Mouse (Mus musculus) limb, embryonic 12.5 days (tissue): ENCODE data around the gene 1810024B03Rik. TPM values are rescaled to one million over a fixed set of nuclear protein-coding genes. Genes with fewer than 3 reads are reported as not detected.
"Not testable (repeated sequence)": the region's sequence is repeated elsewhere in the genome, so short reads cannot be mapped to it uniquely, and the experiment has no call there.

ENCODE experiments used
- ATAC-seq: fragments of 200-750 bp; cut with Nextera tagmentation; 2 replicates; pipeline ENCODE4 v1.8.0; 2017; ENCODE audit warnings: low read depth, moderate TSS enrichment; ENCODE audit not compliant: insufficient number of reproducible peaks, insufficient read depth, low FRiP score, low TSS enrichment
- H3K27ac ChIP-seq: fragments of 300-500 bp; sonication (generic); 2 replicates; pipeline ENCODE4 v1.5.1; 2016; ENCODE audit warnings: mild to moderate bottlenecking, moderate library complexity
- H3K27me3 ChIP-seq: fragments of 300-500 bp; sonication (generic); 2 replicates; pipeline ENCODE4 v1.6.1; 2016; ENCODE audit warnings: mild to moderate bottlenecking, moderate library complexity
- H3K36me3 ChIP-seq: fragments of 300-500 bp; sonication (generic); 2 replicates; pipeline ENCODE4 v1.6.1; 2016; ENCODE audit warnings: mild to moderate bottlenecking, moderate library complexity
- H3K4me1 ChIP-seq: fragments of 300-500 bp; sonication (generic); replicated peaks from 2 replicates; pipeline ENCODE4 v1.6.1; 2016
- H3K4me2 ChIP-seq: fragments of 300-500 bp; sonication (generic); 2 replicates; pipeline ENCODE4 v1.6.1; 2016; ENCODE audit warnings: mild to moderate bottlenecking, moderate library complexity
- H3K4me3 ChIP-seq: fragments of 300-500 bp; sonication (generic); replicated peaks from 2 replicates; pipeline ENCODE4 v1.5.1; 2016; ENCODE audit warnings: mild to moderate bottlenecking
- H3K9ac ChIP-seq: fragments of 300-500 bp; sonication (generic); replicated peaks from 2 replicates; pipeline ENCODE4 v1.6.1; 2016; ENCODE audit warnings: mild to moderate bottlenecking, moderate library complexity
- H3K9me3 ChIP-seq: fragments of 300-500 bp; sonication (generic); 2 replicates; pipeline ENCODE4 v1.6.1; 2016; ENCODE audit warnings: mild to moderate bottlenecking, moderate library complexity
- WGBS: fragments of 180-500 bp; shearing (Covaris S2); methylation state at CpG from one replicate; pipeline ENCODE4 v1.1.7; 2016; 5-methylcytosine and 5-hydroxymethylcytosine counted together
- polyA plus RNA-seq: library from polyadenylated mRNA; unstranded; fragments of >200 nt; fragmentation: Nextera tagmentation; extraction: Ambion mirVana; gene quantifications from 2 replicates; pipeline ENCODE4 v1.2.1, GENCODE M21; 2016

The 1810024B03Rik gene
- polyA plus RNA-seq, 1 experiment from 2014 or later: 2.3 TPM

- Histone ChIP-seq H3K27me3 (no peaks in the 10 kb centered on the region), H3K36me3 (peaks cover 96% of the 10 kb centered on the region), H3K4me1 (no peaks in the 10 kb centered on the region), H3K4me2 (no peak overlapping the region), H3K27ac (no peak overlapping the region), H3K4me3 (no peak overlapping the region), H3K9me3 (no peaks in the 10 kb centered on the region), H3K9ac (no peak overlapping the region)
- ATAC-seq: no peak
- 94% methylated on average over 11 of the region's 11 CpGs for WGBS
These were observed 30.0 kb upstream of the 1810024B03Rik start for GRCm38 (mm10) chr2:127237897-127238610.

DNA sequence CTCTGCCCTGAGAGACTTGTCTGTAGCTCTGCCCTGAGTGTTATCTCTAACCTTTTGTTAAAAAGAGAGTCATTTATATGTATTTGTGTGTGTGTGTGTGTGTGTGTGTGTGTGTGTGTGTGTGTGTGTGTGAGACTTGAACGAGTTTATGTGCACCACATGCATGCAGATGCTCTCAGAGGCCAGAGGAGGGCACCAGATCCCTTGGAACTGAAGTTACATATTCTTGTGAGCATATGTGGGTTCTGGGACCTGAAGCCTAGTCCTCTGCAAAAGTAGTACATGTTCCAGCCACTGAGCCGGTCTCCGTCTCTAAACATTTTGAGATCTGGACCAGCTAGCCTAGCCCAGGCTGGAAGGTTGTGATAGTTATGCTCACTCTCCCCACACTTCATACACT, 17.2 kb upstream of the 1810024B03Rik start:
- Histone ChIP-seq H3K27ac (no peak overlapping the region), H3K4me3 (no peak overlapping the region), H3K9me3 (no peaks in the 10 kb centered on the region), H3K4me2 (no peak overlapping the region), H3K9ac (no peak overlapping the region), H3K27me3 (no peaks in the 10 kb centered on the region), H3K4me1 (no peaks in the 10 kb centered on the region), H3K36me3 (peaks cover 97% of the 10 kb centered on the region)
- no peak for ATAC-seq
- WGBS: 100% methylated on average over 3 of the region's 3 CpGs

- 94% methylated on average over 5 of the region's 5 CpGs for WGBS
- Histone ChIP-seq H3K4me2 (no peak overlapping the region), H3K4me1 (no peaks in the 10 kb centered on the region), H3K36me3 (peaks cover 98% of the 10 kb centered on the region), H3K27ac (no peak overlapping the region), H3K9ac (no peak overlapping the region), H3K9me3 (no peaks in the 10 kb centered on the region), H3K27me3 (no peaks in the 10 kb centered on the region), H3K4me3 (no peak overlapping the region)
- ATAC-seq: no peak
These were observed 9.7 kb upstream of the 1810024B03Rik start for GRCm38 (mm10) chr2:127217746-127218145.

DNA sequence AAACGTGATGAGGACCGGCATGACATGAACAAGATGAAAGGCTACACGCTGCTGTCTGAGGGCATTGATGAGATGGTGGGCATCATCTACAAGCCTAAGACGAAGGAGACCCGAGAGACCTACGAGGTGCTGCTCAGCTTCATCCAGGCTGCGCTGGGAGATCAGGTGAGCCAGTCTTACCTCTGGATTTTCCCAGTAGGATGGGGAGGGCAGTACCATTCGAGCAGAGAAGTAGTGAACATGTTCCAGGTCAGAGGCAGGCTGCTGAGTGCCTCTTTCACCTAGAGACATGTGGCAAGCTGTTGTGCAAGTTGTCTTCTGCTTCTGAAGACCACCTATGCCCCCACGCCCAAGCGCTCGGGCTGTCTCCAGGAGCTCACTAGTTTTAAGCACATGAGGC, 2.6 kb upstream of the 1810024B03Rik start:
- Histone ChIP-seq H3K36me3 (peaks cover 63% of the 10 kb centered on the region), H3K9me3 (no peaks in the 10 kb centered on the region), H3K4me2 (no peak overlapping the region), H3K27ac (no peak overlapping the region), H3K27me3 (no peaks in the 10 kb centered on the region), H3K4me1 (peaks cover 11% of the 10 kb centered on the region), H3K9ac (no peak overlapping the region), H3K4me3 (no peak overlapping the region)
- 96% methylated on average over 11 of the region's 11 CpGs for WGBS
- ATAC-seq: no peak

- under 1% methylated on average over 17 of the region's 17 CpGs for WGBS
- Histone ChIP-seq H3K4me1 (peaks cover 11% of the 10 kb centered on the region), H3K27me3 (no peaks in the 10 kb centered on the region), H3K4me2 (peak overlapping the region; percentile 73), H3K9ac (peak overlapping the region; percentile 76), H3K4me3 (peak overlapping the region; percentile 87), H3K9me3 (no peaks in the 10 kb centered on the region), H3K36me3 (peaks cover 40% of the 10 kb centered on the region), H3K27ac (peak overlapping the region; percentile 82)
- ATAC-seq: no peak
These were observed 331 bp upstream of the 1810024B03Rik start for GRCm38 (mm10) chr2:127208452-127208769.

GRCm38 (mm10) chr2:127206916-127207315, 1.2 kb downstream of the 1810024B03Rik start:
- H3K27ac ChIP-seq: no peak overlapping the region
- H3K4me3 ChIP-seq: no peak overlapping the region
- no peak overlapping the region for H3K9ac ChIP-seq
- H3K27me3 ChIP-seq: no peaks in the 10 kb centered on the region
- ATAC-seq: no peak
- H3K36me3 ChIP-seq: peaks cover 25% of the 10 kb centered on the region
- 93% methylated on average over 2 of the region's 2 CpGs for WGBS
- H3K4me2 ChIP-seq: no peak overlapping the region
- H3K9me3 ChIP-seq: no peaks in the 10 kb centered on the region
- peaks cover 11% of the 10 kb centered on the region for H3K4me1 ChIP-seq

DNA sequence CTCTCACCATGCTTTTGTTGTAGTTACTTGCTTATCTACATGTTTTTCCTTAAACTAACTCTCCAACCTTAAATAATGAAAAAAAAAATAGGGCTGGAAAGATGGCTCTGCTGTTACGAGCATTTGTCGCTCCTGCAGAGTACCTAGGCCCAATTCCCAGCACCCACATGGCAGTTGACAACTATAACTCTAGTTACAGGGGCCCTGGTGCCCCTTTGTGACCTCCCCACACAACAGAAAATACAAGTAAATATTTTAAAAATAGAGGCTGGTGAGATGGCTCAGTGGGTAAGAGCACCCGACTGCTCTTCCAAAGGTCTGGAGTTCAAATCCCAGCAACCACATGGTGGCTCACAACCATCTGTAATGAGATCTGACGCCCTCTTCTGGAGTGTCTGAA, 2.1 kb downstream of the 1810024B03Rik start:
- H3K36me3 ChIP-seq: peaks cover 15% of the 10 kb centered on the region
- H3K9ac ChIP-seq, H3K4me3 ChIP-seq, ATAC-seq, H3K27me3 ChIP-seq, H3K9me3 ChIP-seq, H3K4me2 ChIP-seq, H3K27ac ChIP-seq: not testable (repeated sequence)
- 88% methylated on average over 4 of the region's 4 CpGs for WGBS
- peaks cover 11% of the 10 kb centered on the region for H3K4me1 ChIP-seq

- ATAC-seq: no peak
- Histone ChIP-seq H3K4me1 (peaks cover 11% of the 10 kb centered on the region), H3K9me3 (no peaks in the 10 kb centered on the region), H3K27ac (no peak overlapping the region), H3K27me3 (no peaks in the 10 kb centered on the region), H3K9ac (no peak overlapping the region), H3K4me3 (no peak overlapping the region), H3K4me2 (no peak overlapping the region), H3K36me3 (peaks cover 12% of the 10 kb centered on the region; the same call in 1 of the 2 replicates)
- WGBS: 33% methylated on average over 3 of the region's 3 CpGs
These were observed 3.1 kb downstream of the 1810024B03Rik start for GRCm38 (mm10) chr2:127204932-127205331.

- ATAC-seq: no peak
- no peak overlapping the region for H3K27ac ChIP-seq
- no peak overlapping the region for H3K9ac ChIP-seq
- no peak overlapping the region for H3K4me3 ChIP-seq
- no peaks in the 10 kb centered on the region for H3K4me1 ChIP-seq
- no peaks in the 10 kb centered on the region for H3K9me3 ChIP-seq
- no peaks in the 10 kb centered on the region for H3K36me3 ChIP-seq
- H3K27me3 ChIP-seq: peaks cover 3% of the 10 kb centered on the region; the same call in 1 of the 2 replicates
- no peak overlapping the region for H3K4me2 ChIP-seq
These were observed 18.5 kb downstream of the 1810024B03Rik start for GRCm38 (mm10) chr2:127189574-127189973.

GRCm38 (mm10) chr2:127182598-127183381, 25.3 kb downstream of the 1810024B03Rik start:
- peak overlapping the region; percentile 55 for H3K4me3 ChIP-seq
- H3K27ac ChIP-seq: peak overlapping the region; percentile 91
- H3K4me2 ChIP-seq: peak overlapping the region; percentile 73
- no peaks in the 10 kb centered on the region for H3K9me3 ChIP-seq
- no peaks in the 10 kb centered on the region for H3K27me3 ChIP-seq
- peak; percentile 99 for ATAC-seq
- peaks cover 5% of the 10 kb centered on the region for H3K4me1 ChIP-seq
- WGBS: 4% methylated on average over 17 of the region's 17 CpGs
- peak overlapping the region; percentile 79 for H3K9ac ChIP-seq
- no peaks in the 10 kb centered on the region for H3K36me3 ChIP-seq

GRCm38 (mm10) chr2:127166261-127166660, 41.8 kb downstream of the 1810024B03Rik start:
- not testable (repeated sequence) for H3K27me3 ChIP-seq, H3K27ac ChIP-seq, H3K9ac ChIP-seq, H3K36me3 ChIP-seq, H3K4me2 ChIP-seq, H3K9me3 ChIP-seq, ATAC-seq, H3K4me3 ChIP-seq, H3K4me1 ChIP-seq
- WGBS: 16% methylated on average over 1 of the region's 1 CpGs
